Mouse (Mus musculus): ENCODE results near the gene Camk2d.

DNA sequence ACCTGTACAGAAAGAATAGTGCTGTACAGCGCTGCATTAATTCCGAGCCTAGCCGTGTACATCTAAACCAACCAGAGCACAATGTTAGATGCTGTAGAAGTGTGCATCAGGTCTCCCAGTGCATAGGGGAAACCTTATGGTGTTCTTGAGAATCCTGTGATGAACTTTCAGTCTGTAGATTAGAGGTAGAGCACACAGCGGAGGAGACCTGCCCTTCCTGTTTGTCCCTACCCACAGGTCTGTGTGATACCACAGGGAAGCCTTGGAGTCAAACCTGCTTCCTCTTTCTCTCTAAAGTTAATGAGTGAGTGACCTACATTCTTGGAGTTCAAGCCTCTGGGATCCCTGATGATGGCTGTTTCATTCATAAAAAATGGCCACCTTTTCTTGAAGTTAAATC is 54.2 kb downstream of the Camk2d start:
- TF ChIP-seq CTCF (IDR thresholded peaks at IDR 0.05; ENCODE audit: low read depth) (no peak), EP300 (optimal IDR thresholded peaks at IDR 0.05) (no peak)

All from stomach, postnatal 0 days (tissue).